Mouse (Mus musculus): ENCODE results near the gene Zfp804a.

The Zfp804a gene

GRCm38 (mm10) chr2:82253382-82253781, 200.4 kb downstream of the Zfp804a start:
- DNase-seq (ENCODE audit: extremely low spot score, low spot score) = no peak

DNA sequence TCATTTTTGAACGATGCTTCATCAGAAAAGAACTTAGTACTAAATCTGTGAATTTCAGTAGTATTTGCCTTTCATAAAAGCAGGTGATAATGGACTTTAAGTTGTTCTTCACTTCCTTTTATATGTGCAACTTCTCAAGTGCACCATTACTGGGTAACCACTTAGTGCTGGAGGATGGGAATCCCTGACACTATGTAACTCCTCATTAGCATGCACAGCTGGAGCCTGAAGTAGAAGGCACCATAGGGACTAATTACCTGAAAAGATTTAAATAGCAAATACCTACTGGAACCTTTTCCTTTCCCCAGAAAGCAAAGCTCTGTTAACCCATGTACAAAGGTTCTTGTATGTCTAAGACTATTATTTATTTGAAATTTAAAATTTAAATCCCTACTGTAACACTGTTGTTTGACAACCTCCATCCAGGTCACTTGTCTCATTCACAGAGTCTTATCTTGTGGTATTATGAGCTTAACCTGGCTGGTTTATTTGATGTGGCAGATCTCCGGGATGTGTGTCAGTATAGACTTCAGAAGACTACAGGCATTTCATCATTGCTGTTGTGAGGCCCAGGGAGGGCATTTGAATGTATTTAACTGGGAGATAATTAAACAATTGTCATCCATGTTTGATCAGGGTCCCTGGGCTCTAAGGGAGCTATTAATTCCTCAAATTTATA, 229.7 kb downstream of the Zfp804a start:
- no peak for DNase-seq (ENCODE audit: extremely low spot score, low spot score)

DNA sequence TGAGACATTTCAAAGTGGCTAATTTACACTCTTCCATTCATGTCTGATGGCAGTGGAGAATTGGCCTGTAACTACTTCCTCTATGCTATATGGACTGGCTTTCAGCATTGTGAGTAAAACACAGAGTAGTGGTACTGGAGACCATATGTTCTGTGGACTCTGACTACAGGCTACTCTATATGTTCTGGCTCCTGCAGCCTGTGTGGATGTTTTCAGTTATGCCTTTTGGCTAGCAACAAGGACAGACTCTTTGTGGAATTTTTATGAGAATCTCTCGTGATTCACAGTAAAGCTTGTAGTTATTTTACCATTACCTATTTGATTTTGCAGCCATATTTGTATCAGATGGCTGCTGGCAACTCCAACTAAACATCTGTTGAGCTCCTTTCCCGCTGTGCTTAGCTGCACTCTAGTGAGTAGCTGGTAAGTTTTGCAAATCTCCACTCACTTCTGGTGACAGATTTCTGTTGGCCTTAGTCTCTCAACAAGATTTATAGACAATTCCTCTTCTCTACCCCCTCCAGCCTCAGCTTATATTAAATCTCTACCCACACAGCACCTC, 242.0 kb downstream of the Zfp804a start:
- DNase-seq (ENCODE audit: extremely low spot score, low spot score) = no peak

All from neural tube, embryonic 10.5 days (tissue).